Mouse (Mus musculus) liver, adult 10 weeks (tissue): ENCODE results near the gene Gm20906. TPM values are rescaled to one million over a fixed set of nuclear protein-coding genes. Genes with fewer than 3 reads are reported as not detected.

Source experiments
- polyA plus RNA-seq: library from polyadenylated mRNA; stranded (reverse); fragments of 350-450 nt; fragmentation: Illumina TruSeq; extraction: RNeasy Lipid Tissue Mini Kit (QIAGEN cat#74804); gene quantifications from one replicate; pipeline ENCODE4 v1.2.3, GENCODE M21; 2014; ENCODE audit warnings: low read depth, low replicate concordance

Gene Gm20906
- polyA plus RNA-seq = not detected

DNA sequence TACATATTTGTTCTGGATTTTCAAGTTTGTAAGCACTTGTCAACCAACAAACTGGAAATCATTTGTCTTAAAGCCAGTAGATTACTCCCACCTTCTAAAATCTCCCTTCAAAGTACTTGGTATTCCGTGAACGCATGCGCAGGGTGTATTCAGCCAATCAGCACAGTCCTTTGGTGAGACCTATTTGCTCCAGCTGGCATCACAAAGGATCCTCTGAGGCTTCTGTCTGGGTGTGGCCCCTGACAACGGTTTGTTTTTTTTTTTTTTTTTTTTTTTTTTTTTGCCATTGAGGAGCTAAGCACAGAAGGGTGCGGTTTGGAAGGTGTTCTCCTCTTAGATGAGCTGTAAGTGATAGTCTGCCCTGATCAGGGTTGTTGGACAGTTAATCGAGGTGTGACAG, at the start of gene Gm20906:
TSS of gene Gm20906 (plus strand) at position 301 of the 400 bp plus-strand sequence.

